Mouse (Mus musculus) limb, embryonic 15.5 days (tissue): ENCODE data around the gene Olfr1393. TPM values are rescaled to one million over a fixed set of nuclear protein-coding genes. Genes with fewer than 3 reads are reported as not detected.
"Not testable (repeated sequence)": the region's sequence is repeated elsewhere in the genome, so short reads cannot be mapped to it uniquely, and the experiment has no call there.

Experiments used
- ATAC-seq: fragments of 200-750 bp; cut with Nextera tagmentation; 2 replicates; pipeline ENCODE4 v1.8.0; 2017; ENCODE audit warnings: low read depth, moderate TSS enrichment; ENCODE audit not compliant: insufficient number of reproducible peaks, low FRiP score, low TSS enrichment
- H3K27ac ChIP-seq: fragments of 300-500 bp; sonication (generic); 2 replicates; pipeline ENCODE4 v1.5.1; 2015; ENCODE audit warnings: moderate library complexity, mild to moderate bottlenecking, inconsistent platforms
- H3K27me3 ChIP-seq: fragments of 300-500 bp; sonication (generic); 2 replicates; pipeline ENCODE4 v1.6.1; 2015; ENCODE audit warnings: inconsistent platforms
- H3K36me3 ChIP-seq: fragments of 300-500 bp; sonication (generic); 2 replicates; pipeline ENCODE4 v1.6.1; 2015; ENCODE audit warnings: inconsistent platforms
- H3K4me1 ChIP-seq: fragments of 300-500 bp; sonication (generic); 2 replicates; pipeline ENCODE4 v1.6.1; 2015; ENCODE audit warnings: inconsistent platforms
- H3K4me2 ChIP-seq: fragments of 300-500 bp; sonication (generic); 2 replicates; pipeline ENCODE4 v1.6.1; 2015; ENCODE audit warnings: mild to moderate bottlenecking, inconsistent platforms
- H3K4me3 ChIP-seq: fragments of 300-500 bp; sonication (generic); 2 replicates; pipeline ENCODE4 v1.5.1; 2015; ENCODE audit warnings: mild to moderate bottlenecking, inconsistent platforms
- H3K9ac ChIP-seq: fragments of 300-500 bp; sonication (generic); 2 replicates; pipeline ENCODE4 v1.6.1; 2015; ENCODE audit warnings: inconsistent platforms
- H3K9me3 ChIP-seq: fragments of 300-500 bp; sonication (generic); 2 replicates; pipeline ENCODE4 v1.6.1; 2016; ENCODE audit warnings: inconsistent platforms
- WGBS: fragments of 180-500 bp; shearing (Covaris S2); methylation state at CpG from one replicate; pipeline ENCODE4 v1.1.7; 2015; 5-methylcytosine and 5-hydroxymethylcytosine counted together
- polyA plus RNA-seq: library from polyadenylated mRNA; unstranded; fragments of >200 nt; fragmentation: Nextera tagmentation; extraction: Ambion mirVana; gene quantifications from 2 replicates; pipeline ENCODE4 v1.2.1, GENCODE M21; 2015

Gene Olfr1393
- polyA plus RNA-seq, 1 experiment from 2014 or later: not detected

DNA sequence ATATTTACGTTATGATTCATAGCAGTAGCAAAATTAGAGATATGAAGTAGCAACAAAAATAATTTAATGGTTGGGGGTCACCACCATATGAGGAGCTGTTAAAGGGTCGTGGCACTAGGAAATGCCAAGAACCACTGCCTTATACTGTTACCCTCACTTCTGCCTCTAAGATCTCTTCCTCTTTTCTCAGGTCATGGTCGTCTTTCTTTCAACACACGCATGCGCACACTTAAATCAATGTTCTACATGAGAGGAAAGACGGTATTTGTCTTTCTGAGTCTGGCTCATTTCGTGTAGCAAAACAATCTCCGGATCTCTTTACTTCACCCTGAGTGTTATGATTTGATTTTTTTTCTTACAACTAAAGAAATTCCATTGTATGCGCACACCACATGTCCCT, 8.3 kb upstream of the Olfr1393 start:
- H3K36me3 ChIP-seq: peaks cover 5% of the 10 kb centered on the region
- no peaks in the 10 kb centered on the region for H3K9me3 ChIP-seq
- no peak overlapping the region for H3K9ac ChIP-seq
- H3K4me1 ChIP-seq: no peaks in the 10 kb centered on the region
- ATAC-seq: no peak
- 89% methylated on average over 9 of the region's 9 CpGs for whole genome bisulfite sequencing
- no peak overlapping the region for H3K27ac ChIP-seq
- no peaks in the 10 kb centered on the region for H3K27me3 ChIP-seq
- no peak overlapping the region for H3K4me3 ChIP-seq
- H3K4me2 ChIP-seq: no peak overlapping the region

DNA sequence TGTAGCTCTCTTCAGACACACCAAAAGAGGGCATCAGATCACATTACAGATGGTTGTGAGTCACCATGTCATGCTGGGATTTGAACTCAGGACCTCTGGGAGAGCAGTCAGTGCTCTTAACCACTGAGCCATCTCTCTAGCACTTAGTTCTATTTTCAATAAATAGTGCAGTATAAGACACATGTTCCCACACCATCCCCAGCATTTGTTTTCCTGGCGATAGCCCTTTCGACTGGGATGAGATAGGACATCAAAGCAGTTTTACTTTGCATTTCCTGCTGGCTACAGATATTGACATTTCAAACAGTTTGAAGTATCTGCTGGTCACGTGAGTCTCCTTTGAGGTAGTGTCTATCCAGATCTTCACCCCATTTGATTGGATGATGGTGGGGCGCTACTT, 7.7 kb upstream of the Olfr1393 start:
- H3K27me3 ChIP-seq: no peaks in the 10 kb centered on the region
- no peaks in the 10 kb centered on the region for H3K36me3 ChIP-seq
- H3K4me3 ChIP-seq: no peak overlapping the region
- H3K4me2 ChIP-seq: no peak overlapping the region
- no peaks in the 10 kb centered on the region for H3K4me1 ChIP-seq
- no peak for ATAC-seq
- WGBS: 93% methylated on average over 4 of the region's 4 CpGs
- no peaks in the 10 kb centered on the region for H3K9me3 ChIP-seq
- H3K27ac ChIP-seq: no peak overlapping the region
- H3K9ac ChIP-seq: no peak overlapping the region

DNA sequence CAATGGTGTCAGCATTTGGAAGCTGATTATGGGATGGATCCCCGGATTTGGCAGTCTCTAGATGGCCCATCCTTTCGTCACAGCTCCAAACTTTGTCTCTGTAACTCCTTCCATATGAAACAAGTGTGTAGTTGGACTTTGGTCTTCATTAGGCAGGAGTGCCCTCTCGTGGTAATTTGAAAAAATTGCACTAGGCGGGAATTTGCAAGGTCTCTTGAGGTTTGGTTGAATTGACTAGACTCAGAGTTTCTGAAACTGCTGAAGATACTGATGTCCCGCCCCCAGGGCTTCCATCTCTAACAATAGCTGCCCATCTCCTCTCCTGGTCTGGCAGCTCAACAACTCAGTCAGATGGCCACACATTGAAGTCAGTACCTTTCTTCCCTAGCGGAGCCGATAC, 6.8 kb upstream of the Olfr1393 start:
- H3K27me3 ChIP-seq: no peaks in the 10 kb centered on the region
- WGBS: 28% methylated on average over 7 of the region's 7 CpGs
- ATAC-seq: no peak

DNA sequence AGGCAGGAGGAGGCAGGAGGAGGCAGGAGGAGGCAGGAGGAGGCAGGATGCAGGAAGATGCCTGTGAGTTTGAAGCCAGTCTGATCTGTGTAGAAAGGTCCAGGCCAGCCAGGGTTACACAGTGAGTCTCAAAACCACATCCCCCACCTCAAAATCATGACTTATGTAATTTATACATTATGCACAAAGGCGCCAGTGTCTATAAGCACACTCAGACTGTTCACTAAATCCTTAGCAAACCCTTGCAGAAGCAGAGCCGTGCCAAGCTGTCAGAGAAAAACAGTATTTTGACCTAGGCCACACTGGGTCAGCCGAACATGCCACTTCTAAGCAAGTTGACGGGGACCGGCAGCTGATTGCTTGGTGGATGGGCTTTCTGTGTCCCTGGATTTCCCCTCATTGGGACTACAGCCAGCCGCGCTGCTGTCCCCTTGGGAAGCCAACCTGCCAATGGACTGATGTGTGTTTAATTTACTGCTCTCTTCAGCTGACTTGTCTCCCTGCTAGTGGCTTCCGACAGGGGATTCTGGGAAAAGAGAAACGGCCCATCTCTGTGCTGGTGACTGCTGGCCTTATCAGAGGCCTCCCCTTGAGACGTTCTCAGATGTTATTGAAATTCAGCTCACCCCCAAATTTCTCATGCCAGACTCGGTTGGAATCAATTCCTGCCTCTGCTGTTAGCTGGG, 4.1 kb upstream of the Olfr1393 start:
- WGBS: 56% methylated on average over 11 of the region's 11 CpGs
- Histone ChIP-seq H3K9ac (no peak overlapping the region), H3K27me3 (no peaks in the 10 kb centered on the region), H3K4me3 (no peak overlapping the region), H3K4me2 (no peak overlapping the region), H3K9me3 (no peaks in the 10 kb centered on the region), H3K4me1 (no peaks in the 10 kb centered on the region), H3K36me3 (no peaks in the 10 kb centered on the region), H3K27ac (no peak overlapping the region)
- no peak for ATAC-seq

More for the DNA sequence above, 6.8 kb upstream of the Olfr1393 start:
- Histone ChIP-seq H3K4me3 (no peak overlapping the region), H3K9ac (no peak overlapping the region), H3K4me1 (no peaks in the 10 kb centered on the region), H3K9me3 (no peaks in the 10 kb centered on the region), H3K4me2 (no peak overlapping the region), H3K27ac (no peak overlapping the region), H3K36me3 (no peaks in the 10 kb centered on the region)

DNA sequence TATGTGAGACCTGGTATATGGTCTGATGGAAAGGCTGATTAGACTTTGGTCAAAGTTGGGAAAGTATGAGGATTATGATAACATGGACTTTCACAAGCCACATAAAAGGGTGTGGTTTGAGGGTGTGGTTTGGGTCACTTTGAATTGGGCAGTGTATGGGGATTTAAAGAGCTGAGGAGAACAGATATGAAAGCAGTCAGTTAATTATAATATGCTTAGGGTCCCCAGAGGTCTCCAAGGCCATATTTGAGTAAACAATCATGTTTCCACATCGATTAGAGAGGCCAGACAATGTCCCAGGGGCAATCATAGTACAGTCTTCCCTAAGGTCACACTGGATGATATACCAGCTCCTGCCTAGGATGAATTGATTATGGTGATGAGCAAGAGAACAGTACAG, 6.9 kb downstream of the Olfr1393 start, which contains the start of gene Olfr1392:
Gene Olfr1392 (plus strand): TSS at position 301 of the 400 bp plus-strand sequence.
- not testable (repeated sequence) for H3K27me3 ChIP-seq, H3K9me3 ChIP-seq, ATAC-seq, H3K4me2 ChIP-seq, H3K4me1 ChIP-seq, H3K4me3 ChIP-seq, H3K36me3 ChIP-seq, H3K27ac ChIP-seq, H3K9ac ChIP-seq
- WGBS: 36% methylated on average over 1 of the region's 1 CpGs

DNA sequence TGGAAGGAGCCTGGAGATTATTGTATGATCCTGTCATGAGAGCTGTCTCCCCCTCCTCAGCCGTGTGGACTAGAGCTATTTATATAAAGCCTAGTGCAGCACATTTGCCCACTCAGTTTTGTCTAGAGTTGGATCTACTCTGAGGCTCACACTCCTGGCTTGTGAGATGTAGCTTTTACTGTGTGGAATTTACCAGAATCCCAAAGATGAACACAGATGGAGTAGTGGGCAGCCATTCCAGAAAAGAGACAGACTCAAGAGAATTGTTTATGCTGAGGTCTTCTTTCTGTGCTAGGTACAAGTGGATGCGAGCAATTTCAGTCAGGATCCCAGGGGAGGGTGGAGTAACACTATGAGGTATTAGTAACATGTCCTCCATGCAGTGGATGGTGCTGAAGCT, 9.1 kb downstream of the Olfr1393 start:
- Histone ChIP-seq H3K4me1 (no peaks in the 10 kb centered on the region), H3K4me3 (no peak overlapping the region), H3K27ac (no peak overlapping the region), H3K9me3 (no peaks in the 10 kb centered on the region), H3K4me2 (no peak overlapping the region), H3K27me3 (no peaks in the 10 kb centered on the region), H3K9ac (no peak overlapping the region), H3K36me3 (no peaks in the 10 kb centered on the region)
- ATAC-seq: no peak
- 77% methylated on average over 2 of the region's 2 CpGs for WGBS

DNA sequence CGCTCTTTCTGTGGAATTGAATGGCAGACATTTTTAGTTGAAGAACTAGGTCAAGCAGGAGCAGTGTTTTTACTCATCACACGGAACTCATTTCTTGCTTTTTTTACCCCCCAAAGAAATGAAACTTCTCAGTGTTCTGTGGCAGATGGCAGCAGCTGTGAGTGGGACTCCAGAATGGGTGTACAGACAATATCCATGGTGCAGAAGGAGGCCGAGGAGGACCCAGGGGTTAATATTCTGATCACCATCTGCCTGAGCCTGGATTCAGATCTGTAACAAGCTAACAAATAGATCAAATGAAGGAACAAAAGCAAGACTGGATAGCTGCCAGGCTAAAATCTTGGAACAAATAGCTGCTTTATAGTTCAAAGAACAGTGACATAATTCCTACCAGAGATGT, 14.7 kb downstream of the Olfr1393 start:
- Histone ChIP-seq H3K36me3 (no peaks in the 10 kb centered on the region), H3K9me3 (no peaks in the 10 kb centered on the region), H3K27ac (no peak overlapping the region), H3K9ac (no peak overlapping the region), H3K4me3 (no peak overlapping the region), H3K4me2 (no peak overlapping the region), H3K4me1 (no peaks in the 10 kb centered on the region), H3K27me3 (no peaks in the 10 kb centered on the region)
- 74% methylated on average over 3 of the region's 3 CpGs for WGBS
- ATAC-seq: no peak

DNA sequence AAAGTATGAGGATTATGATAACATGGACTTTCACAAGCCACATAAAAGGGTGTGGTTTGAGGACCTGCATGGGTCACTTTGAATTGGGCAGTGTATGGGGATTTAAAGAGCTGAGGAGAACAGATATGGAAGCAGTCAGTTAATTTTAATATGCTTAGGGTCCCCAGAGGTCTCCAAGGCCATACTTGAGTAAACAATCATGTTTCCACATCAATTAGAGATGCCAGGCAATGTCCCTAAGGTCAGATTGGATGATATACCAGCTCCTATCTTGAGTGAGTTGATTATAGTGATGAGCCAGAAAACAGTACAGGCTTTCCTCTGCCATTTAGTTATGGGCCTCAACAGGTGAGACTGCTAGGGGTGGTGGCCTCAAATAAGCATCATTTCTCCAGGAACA, 26.3 kb downstream of the Olfr1393 start, which contains the start of gene Olfr10:
Gene Olfr10 (plus strand): TSS at position 301 of the 400 bp plus-strand sequence.
- H3K4me1 ChIP-seq: no peaks in the 10 kb centered on the region
- no peak within 1 kb of the TSS for H3K4me2 ChIP-seq
- H3K9ac ChIP-seq: no peak within 1 kb of the TSS
- H3K27ac ChIP-seq: no peak within 1 kb of the TSS
- no peak for ATAC-seq
- no peaks in the 10 kb centered on the region for H3K27me3 ChIP-seq
- no peaks in the 10 kb centered on the region for H3K9me3 ChIP-seq
- H3K4me3 ChIP-seq: no peak within 1 kb of the TSS
- H3K36me3 ChIP-seq: no peaks in the 10 kb centered on the region

DNA sequence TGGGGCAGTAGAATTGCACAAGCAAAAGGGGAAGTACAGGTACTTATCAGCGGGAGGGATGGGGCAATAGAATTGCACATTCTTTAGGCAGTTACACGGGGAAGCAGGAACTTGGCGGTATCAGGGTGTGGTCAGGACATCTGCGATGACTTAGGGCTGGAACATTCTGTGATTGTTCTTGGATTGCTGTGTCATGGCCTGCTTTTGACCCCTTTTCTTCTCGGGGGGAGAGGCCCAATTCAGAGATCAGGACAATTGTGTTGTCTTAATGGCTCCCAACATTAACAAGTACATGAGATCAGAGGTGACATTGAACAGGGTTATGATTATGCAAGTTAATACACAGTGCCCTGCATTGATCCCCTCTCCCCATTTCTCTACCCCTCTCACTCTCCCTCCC, 30.4 kb downstream of the Olfr1393 start:
- H3K27ac ChIP-seq, H3K4me1 ChIP-seq: not testable (repeated sequence)
- WGBS: 79% methylated on average over 5 of the region's 5 CpGs

DNA sequence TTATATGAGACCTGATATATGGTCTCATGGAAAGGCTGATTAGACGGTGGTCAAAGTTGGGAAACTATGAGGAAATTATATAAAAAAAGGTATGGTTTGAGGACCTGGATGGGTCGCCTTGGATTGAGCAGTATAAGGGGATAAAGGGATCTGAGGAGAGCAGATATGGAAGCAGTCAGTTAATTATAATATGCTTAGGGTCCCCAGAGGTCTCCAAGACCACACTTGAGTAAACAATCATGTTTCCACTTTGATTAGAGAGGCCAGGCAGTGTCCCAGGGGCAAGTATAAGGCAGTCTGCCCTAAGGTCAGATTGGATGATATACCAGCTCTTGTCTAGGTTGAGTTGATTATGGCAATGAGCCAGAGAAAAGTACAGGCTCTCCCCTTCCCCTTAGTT, 44.3 kb downstream of the Olfr1393 start, which contains the start of gene Olfr1391:
Gene Olfr1391 (plus strand): TSS at position 301 of the 400 bp plus-strand sequence.
- H3K9ac ChIP-seq: no peak within 1 kb of the TSS
- ATAC-seq: no peak
- H3K4me3 ChIP-seq: no peak within 1 kb of the TSS
- H3K9me3 ChIP-seq: no peaks in the 10 kb centered on the region
- no peaks in the 10 kb centered on the region for H3K4me1 ChIP-seq
- no peak within 1 kb of the TSS for H3K27ac ChIP-seq
- H3K4me2 ChIP-seq: no peak within 1 kb of the TSS
- WGBS: 75% methylated on average over 2 of the region's 2 CpGs
- no peaks in the 10 kb centered on the region for H3K36me3 ChIP-seq
- no peaks in the 10 kb centered on the region for H3K27me3 ChIP-seq

More for the DNA sequence above, 30.4 kb downstream of the Olfr1393 start:
- not testable (repeated sequence) for ATAC-seq, H3K4me2 ChIP-seq, H3K9ac ChIP-seq, H3K9me3 ChIP-seq, H3K4me3 ChIP-seq, H3K36me3 ChIP-seq, H3K27me3 ChIP-seq

DNA sequence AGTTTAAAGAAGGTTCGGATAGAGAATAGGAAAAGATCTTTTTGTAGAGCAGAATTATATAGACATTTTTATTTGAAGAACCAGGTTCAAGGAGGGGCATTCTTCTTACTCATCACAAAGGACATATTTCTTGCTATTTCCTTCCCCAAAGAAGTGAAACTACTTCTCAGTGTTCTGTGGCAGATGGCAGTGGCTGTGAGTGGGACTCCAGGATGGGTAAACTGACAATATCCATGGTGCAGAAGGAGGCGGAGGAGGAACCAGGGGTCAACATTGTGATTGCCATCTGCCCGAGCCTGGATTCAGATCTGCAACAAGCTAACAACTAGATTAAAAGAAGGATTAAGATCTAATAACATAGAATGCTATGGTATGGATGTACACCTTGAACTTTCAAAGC, 48.6 kb downstream of the Olfr1393 start:
- 83% methylated on average over 3 of the region's 3 CpGs for WGBS
- H3K9me3 ChIP-seq: no peaks in the 10 kb centered on the region
- no peak for ATAC-seq
- no peak overlapping the region for H3K4me2 ChIP-seq
- H3K9ac ChIP-seq: no peak overlapping the region
- H3K36me3 ChIP-seq: no peaks in the 10 kb centered on the region
- H3K27me3 ChIP-seq: no peaks in the 10 kb centered on the region
- no peak overlapping the region for H3K27ac ChIP-seq
- no peak overlapping the region for H3K4me3 ChIP-seq
- no peaks in the 10 kb centered on the region for H3K4me1 ChIP-seq

DNA sequence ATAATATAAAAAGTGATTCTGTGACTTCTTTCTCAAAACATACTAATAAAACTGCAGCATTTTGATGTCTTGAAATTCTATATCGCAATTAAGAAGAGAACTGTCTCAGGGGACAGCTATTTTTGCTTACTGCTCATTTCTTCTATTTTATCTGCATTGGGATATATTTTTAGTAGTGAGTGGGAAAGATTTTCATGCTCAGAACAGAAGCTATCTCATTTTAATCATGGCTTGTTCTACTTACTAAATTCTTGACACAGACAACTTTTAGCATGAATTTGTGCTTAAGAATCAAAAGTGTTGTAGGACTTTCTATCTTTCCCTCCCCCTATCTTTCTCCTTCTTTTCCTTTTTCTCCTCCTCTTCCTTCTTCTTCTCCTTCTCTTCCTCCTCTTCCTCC, 51.6 kb downstream of the Olfr1393 start:
- H3K27me3 ChIP-seq: no peaks in the 10 kb centered on the region
- H3K4me2 ChIP-seq: no peak overlapping the region
- no peaks in the 10 kb centered on the region for H3K36me3 ChIP-seq
- H3K27ac ChIP-seq: no peak overlapping the region
- ATAC-seq: no peak
- 65% methylated on average over 1 of the region's 1 CpGs for WGBS
- H3K9ac ChIP-seq: no peak overlapping the region
- H3K4me3 ChIP-seq: no peak overlapping the region
- no peaks in the 10 kb centered on the region for H3K9me3 ChIP-seq
- H3K4me1 ChIP-seq: no peaks in the 10 kb centered on the region
